Mouse (Mus musculus) limb, embryonic 11.5 days (tissue): ENCODE measurements around the gene 4930512M02Rik. TPM values are rescaled to one million over a fixed set of nuclear protein-coding genes. Genes with fewer than 3 reads are reported as not detected.

ENCODE experiments used
- ATAC-seq: fragments of 200-750 bp; cut with Nextera tagmentation; 2 replicates; pipeline ENCODE4 v1.8.0; 2017; ENCODE audit warnings: low read depth; ENCODE audit not compliant: insufficient number of reproducible peaks, low FRiP score, low TSS enrichment
- DNase-seq: peaks from one replicate; pipeline ENCODE4 v3.0.0-alpha.2; 2015; ENCODE audit warnings: low spot score
- H3K27ac ChIP-seq: fragments of 300-500 bp; sonication (generic); replicated peaks from 2 replicates; pipeline ENCODE4 v1.5.1; 2014; ENCODE audit warnings: low read depth, mild to moderate bottlenecking, low read length
- H3K27me3 ChIP-seq: fragments of 300-500 bp; sonication (generic); 2 replicates; pipeline ENCODE4 v1.6.1; 2014; ENCODE audit warnings: mild to moderate bottlenecking, low read length, mixed read lengths; ENCODE audit not compliant: control insufficient read depth, insufficient read depth
- H3K36me3 ChIP-seq: fragments of 300-500 bp; sonication (generic); 2 replicates; pipeline ENCODE4 v1.6.1; 2014; ENCODE audit warnings: mild to moderate bottlenecking, low read length, moderate library complexity, mixed read lengths; ENCODE audit not compliant: control insufficient read depth, insufficient read depth
- H3K4me1 ChIP-seq: fragments of 300-500 bp; sonication (generic); 2 replicates; pipeline ENCODE4 v1.6.1; 2014; ENCODE audit warnings: low read length, mixed read lengths; ENCODE audit not compliant: control insufficient read depth, insufficient read depth
- H3K4me2 ChIP-seq: fragments of 300-500 bp; sonication (generic); 2 replicates; pipeline ENCODE4 v1.6.1; 2014; ENCODE audit warnings: low read depth, mild to moderate bottlenecking, moderate library complexity; ENCODE audit not compliant: severe bottlenecking
- H3K4me3 ChIP-seq: fragments of 300-500 bp; sonication (generic); 2 replicates; pipeline ENCODE4 v1.5.1; 2014; ENCODE audit warnings: low read depth, low read length
- H3K9ac ChIP-seq: fragments of 300-500 bp; sonication (generic); 2 replicates; pipeline ENCODE4 v1.6.1; 2014; ENCODE audit warnings: mild to moderate bottlenecking, low read length
- H3K9me3 ChIP-seq: fragments of 300-500 bp; sonication (generic); 2 replicates; pipeline ENCODE4 v1.6.1; 2016; ENCODE audit warnings: low read length; ENCODE audit not compliant: control insufficient read depth
- WGBS: fragments of 180-500 bp; shearing (Covaris S2); extraction: QIAGEN DNeasy Blood & Tissue Kit; methylation state at CpG from one replicate; pipeline ENCODE4 v1.1.7; 2014; 5-methylcytosine and 5-hydroxymethylcytosine counted together
- polyA plus RNA-seq: library from polyadenylated mRNA; unstranded; fragments of >200 nt; fragmentation: Nextera tagmentation; extraction: Ambion mirVana; gene quantifications from 2 replicates; pipeline ENCODE4 v1.2.1, GENCODE M21; 2014

The 4930512M02Rik gene
- polyA plus RNA-seq, 1 experiment from 2014 or later, result not detected

DNA sequence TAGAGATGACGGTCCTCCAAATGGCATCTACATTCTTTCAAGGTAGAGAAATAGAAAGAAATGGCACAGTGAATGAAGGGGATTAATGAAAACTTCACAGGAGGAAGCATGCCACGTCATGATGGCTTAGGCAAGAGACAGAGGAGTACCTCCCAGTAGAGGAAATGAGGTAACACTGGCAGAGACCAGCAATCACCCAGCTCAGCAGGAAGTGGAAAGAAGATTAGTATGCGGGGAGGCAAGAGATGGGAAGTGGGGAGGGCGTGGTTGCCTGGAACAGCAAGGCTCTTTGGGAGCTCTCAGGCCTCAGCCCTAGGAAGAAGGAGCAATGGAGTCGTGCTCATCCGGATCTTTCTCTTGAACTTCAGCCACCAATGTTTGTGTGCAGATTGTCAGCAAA is 53.9 kb downstream of the 4930512M02Rik start:
- Histone ChIP-seq H3K9me3 (no peaks in the 10 kb centered on the region), H3K36me3 (no peaks in the 10 kb centered on the region), H3K4me1 (no peaks in the 10 kb centered on the region), H3K27me3 (no peaks in the 10 kb centered on the region), H3K9ac (no peak overlapping the region), H3K4me3 (no peak overlapping the region), H3K4me2 (no peak overlapping the region), H3K27ac (no peak overlapping the region)
- ATAC-seq (no peak), DNase-seq (no peak)
- WGBS, result 68% methylated on average over 6 of the region's 6 CpGs

DNA sequence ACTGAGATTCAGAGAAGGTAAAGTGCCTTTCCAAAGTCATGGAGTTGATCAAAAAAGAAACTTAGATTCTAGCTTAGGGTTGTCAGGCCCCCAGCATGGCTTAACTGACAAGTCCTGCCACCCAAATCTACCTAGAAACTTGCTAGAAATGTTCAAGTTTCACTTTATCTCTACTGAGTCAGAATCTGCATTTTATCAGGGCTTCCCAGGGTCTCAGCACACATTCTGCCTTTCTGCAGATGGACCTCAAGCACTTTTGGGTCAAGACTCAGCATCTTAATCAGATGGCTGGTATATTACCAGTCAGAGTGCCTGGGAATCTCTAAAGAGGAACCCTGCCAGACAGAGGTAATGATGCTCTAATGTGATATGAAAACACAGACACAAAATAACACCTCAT is 56.9 kb downstream of the 4930512M02Rik start:
- no peak for DNase-seq

DNA sequence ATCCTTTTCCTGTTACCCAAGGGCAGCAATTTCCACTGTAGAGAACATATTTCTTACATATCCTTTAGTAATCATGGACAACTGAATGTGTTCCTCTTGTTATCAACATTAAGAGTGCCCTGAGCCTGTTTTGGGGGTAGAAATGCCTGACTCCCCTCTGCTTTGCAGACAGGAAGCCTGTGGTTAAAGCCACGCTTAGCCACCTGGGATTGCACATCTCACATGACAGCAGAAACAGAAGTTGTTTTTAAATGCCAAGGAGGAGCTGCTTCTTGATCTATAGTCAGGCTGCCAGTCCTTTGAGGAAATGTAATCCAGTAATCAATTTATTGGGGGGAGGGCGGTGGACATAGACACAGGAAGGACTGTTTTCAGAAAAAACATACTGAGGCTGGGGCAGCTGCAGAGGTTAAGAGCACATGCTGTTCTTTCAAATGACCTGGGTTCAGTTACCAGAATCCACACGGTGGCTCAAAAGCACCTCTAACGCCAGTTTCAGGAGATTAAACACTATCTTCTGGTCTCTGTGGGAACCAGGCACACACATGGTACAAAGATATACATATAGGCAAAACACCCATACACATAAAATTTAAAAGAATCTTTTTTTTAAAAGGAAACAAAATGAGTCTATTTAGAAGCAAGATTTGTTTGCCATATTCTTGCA is 58.0 kb downstream of the 4930512M02Rik start:
- DNase-seq (no peak), ATAC-seq (no peak)
- Histone ChIP-seq H3K27me3 (no peaks in the 10 kb centered on the region), H3K4me2 (no peak overlapping the region), H3K9me3 (no peaks in the 10 kb centered on the region), H3K27ac (no peak overlapping the region), H3K4me3 (no peak overlapping the region), H3K36me3 (no peaks in the 10 kb centered on the region), H3K4me1 (no peaks in the 10 kb centered on the region), H3K9ac (no peak overlapping the region)
- 68% methylated on average over 4 of the region's 4 CpGs for WGBS

More for the DNA sequence above, 56.9 kb downstream of the 4930512M02Rik start:
- no peak overlapping the region for H3K4me3 ChIP-seq
- H3K9me3 ChIP-seq, result no peaks in the 10 kb centered on the region
- no peak for ATAC-seq
- H3K4me2 ChIP-seq, result no peak overlapping the region
- no peaks in the 10 kb centered on the region for H3K4me1 ChIP-seq
- H3K27ac ChIP-seq, result no peak overlapping the region
- H3K36me3 ChIP-seq, result no peaks in the 10 kb centered on the region
- H3K27me3 ChIP-seq, result no peaks in the 10 kb centered on the region
- no peak overlapping the region for H3K9ac ChIP-seq

DNA sequence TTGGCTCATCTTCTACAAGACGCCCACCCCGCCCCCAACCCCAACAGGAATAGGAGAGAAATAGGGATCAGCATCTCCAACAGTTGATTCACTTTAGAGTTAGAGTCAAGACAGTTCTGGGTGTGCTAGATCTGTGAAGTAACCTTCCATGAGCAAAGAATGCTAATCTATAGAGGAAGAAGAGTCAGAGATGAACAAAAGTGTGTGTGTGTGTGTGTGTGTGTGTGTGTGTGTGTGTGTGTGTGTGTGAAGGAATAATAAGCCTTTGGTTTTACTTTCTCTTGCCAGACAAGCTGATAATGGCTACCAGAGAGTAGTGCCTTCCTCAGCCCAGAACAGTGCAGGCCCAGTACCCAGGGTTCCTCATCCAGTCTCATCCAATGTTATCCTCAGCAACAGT is 59.6 kb downstream of the 4930512M02Rik start:
- WGBS, result 87% methylated on average over 2 of the region's 2 CpGs
- no peaks in the 10 kb centered on the region for H3K36me3 ChIP-seq

DNA sequence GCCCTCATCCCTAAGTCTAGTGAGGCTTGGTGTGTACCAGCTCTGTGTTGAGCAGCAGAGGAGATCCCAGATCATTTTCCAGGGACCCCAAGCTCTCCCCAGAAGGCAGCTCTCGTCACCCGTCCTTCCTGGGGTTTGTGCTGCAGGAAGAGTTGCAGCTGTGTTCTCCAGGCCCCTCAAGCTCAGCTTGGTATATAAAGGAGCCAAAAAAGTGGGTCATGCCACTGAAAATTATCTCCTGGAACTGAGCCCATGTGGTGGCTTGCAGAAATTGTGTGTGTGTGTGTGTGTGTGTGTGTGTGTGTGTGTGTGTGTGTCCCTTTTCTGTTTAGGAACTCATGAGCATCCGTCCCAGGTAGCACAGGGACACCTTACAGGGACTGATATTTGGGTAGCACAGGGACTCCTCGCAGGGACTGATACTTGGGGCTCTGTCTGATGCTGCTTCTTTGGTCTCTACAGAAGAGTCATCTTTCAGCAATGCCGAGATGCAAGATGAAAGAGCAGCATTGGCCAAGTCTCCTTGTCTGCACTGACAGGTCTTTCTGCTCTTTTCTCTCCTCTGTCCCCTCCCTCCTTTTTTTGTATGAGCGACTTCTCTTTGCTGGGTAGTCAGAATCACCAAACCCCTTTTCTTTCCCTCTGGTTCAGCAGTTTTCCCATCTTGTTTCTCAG is 62.4 kb downstream of the 4930512M02Rik start:
- no peaks in the 10 kb centered on the region for H3K27me3 ChIP-seq
- DNase-seq (no peak), ATAC-seq (no peak)
- no peak overlapping the region for H3K4me2 ChIP-seq
- no peaks in the 10 kb centered on the region for H3K36me3 ChIP-seq
- WGBS, result 71% methylated on average over 6 of the region's 6 CpGs
- no peak overlapping the region for H3K9ac ChIP-seq
- no peaks in the 10 kb centered on the region for H3K4me1 ChIP-seq
- H3K27ac ChIP-seq, result no peak overlapping the region
- H3K9me3 ChIP-seq, result no peaks in the 10 kb centered on the region
- H3K4me3 ChIP-seq, result no peak overlapping the region

More for the DNA sequence above, 59.6 kb downstream of the 4930512M02Rik start:
- no peak for DNase-seq
- Histone ChIP-seq H3K4me1 (no peaks in the 10 kb centered on the region), H3K27me3 (no peaks in the 10 kb centered on the region), H3K9me3 (no peaks in the 10 kb centered on the region), H3K4me2 (no peak overlapping the region), H3K9ac (no peak overlapping the region), H3K4me3 (no peak overlapping the region), H3K27ac (no peak overlapping the region)
- no peak for ATAC-seq

DNA sequence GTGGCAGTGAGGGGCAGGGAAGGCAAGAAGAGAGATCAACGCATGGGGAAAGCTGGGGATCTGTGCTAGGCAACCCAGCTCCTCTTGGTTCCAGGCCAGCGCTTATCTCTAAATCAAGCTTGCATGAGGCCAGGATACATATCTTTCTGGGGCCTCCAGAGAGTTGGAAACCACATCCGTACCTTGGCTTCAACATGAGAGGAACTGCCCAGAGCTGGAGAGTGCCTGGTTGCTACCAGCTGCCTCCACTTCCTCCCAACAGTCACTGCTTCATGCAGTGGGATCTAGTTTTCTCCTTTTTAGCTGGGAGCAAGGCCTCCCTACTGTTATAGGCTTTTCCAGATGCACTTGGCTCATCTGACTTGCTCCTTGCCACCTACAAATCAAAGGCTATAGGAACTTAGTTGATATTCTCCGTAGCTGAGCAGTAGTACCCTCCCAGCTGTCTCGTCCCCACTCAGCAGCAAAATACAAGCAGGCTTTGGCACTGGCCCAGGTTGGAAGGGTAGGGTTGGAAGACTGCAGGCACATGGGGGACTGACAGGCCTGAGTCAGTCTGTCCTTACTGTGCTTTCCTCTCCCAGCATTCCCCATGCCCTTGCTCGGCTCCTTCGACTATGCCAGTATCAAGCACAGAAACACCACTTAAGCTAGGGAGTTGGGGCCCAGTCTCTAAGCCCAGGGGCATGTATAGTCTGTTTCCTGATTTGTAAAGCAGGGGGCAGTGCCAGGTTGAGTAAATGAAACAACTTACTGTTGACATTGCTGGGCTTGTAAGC is 63.2 kb downstream of the 4930512M02Rik start:
- Histone ChIP-seq H3K9me3 (no peaks in the 10 kb centered on the region), H3K27me3 (no peaks in the 10 kb centered on the region), H3K27ac (no peak overlapping the region), H3K4me3 (no peak overlapping the region), H3K4me2 (no peak overlapping the region), H3K36me3 (no peaks in the 10 kb centered on the region), H3K4me1 (no peaks in the 10 kb centered on the region), H3K9ac (no peak overlapping the region)
- WGBS, result 84% methylated on average over 7 of the region's 7 CpGs
- DNase-seq (no peak), ATAC-seq (no peak)

DNA sequence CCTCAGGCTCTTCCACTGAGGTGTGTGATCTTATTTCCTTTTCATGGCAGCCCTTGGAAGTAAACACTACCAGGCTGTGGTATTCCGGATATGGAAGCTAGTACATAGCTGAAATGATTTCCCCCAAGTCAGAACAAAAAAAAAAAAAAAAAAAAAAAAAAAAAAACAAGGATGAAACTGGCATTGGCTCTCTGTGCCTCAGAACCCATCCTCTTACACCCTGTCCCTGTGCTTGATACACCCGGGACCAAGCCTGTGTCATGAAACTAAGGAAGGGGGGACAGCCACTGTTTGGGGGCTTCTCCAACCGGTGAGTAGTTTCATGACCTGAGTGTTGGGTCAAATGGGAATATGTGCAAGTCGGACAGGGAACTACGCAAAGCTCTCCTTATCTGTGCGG is 66.5 kb downstream of the 4930512M02Rik start:
- no peaks in the 10 kb centered on the region for H3K36me3 ChIP-seq
- H3K27me3 ChIP-seq, result no peaks in the 10 kb centered on the region
- no peaks in the 10 kb centered on the region for H3K4me1 ChIP-seq
- H3K27ac ChIP-seq, result no peak overlapping the region
- WGBS, result 87% methylated on average over 6 of the region's 6 CpGs
- H3K4me3 ChIP-seq, result no peak overlapping the region
- H3K9me3 ChIP-seq, result no peaks in the 10 kb centered on the region
- no peak overlapping the region for H3K4me2 ChIP-seq
- DNase-seq (no peak), ATAC-seq (no peak)
- H3K9ac ChIP-seq, result no peak overlapping the region

DNA sequence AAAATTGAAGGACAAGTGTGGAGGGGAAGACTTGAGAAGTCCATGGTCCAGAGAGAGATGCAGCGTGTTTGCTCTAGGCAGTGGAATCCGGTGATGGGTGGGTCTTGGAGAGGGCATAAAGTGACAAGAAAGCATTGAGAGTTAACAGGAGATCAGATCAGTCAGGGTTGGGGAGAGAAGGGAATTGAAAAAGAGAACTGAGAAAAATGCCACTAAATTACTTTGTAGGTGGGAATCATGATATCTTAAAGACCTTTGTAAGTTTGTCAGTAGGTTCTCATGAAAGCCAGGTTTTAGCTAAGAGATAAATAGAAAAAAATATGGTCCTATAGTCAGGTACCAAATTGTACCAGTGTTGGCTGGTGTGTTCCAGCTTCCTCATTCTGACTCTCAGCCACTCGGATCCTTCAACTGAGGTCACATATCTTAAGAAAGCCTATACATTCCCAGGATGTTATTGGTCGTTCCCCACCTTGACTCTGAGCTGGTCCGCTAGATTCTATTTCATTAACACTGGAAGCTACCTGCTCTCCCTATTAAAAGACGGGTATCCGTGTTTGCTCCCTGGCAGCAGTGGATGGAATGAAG is 68.4 kb downstream of the 4930512M02Rik start:
- H3K4me3 ChIP-seq, result no peak overlapping the region
- no peaks in the 10 kb centered on the region for H3K4me1 ChIP-seq
- no peaks in the 10 kb centered on the region for H3K27me3 ChIP-seq
- ATAC-seq, result no peak
- H3K4me2 ChIP-seq, result no peak overlapping the region
- WGBS, result 81% methylated on average over 7 of the region's 7 CpGs
- no peak overlapping the region for H3K27ac ChIP-seq
- no peaks in the 10 kb centered on the region for H3K36me3 ChIP-seq
- no peak overlapping the region for H3K9ac ChIP-seq
- no peak for DNase-seq
- no peaks in the 10 kb centered on the region for H3K9me3 ChIP-seq
